Mouse (Mus musculus) ES-E14 (cell line): Measurements from ENCODE around the gene Was. TPM values are rescaled to one million over a fixed set of nuclear protein-coding genes. Genes with fewer than 3 reads are reported as not detected.
"Not testable (repeated sequence)": the region's sequence is repeated elsewhere in the genome, so short reads cannot be mapped to it uniquely, and the experiment has no call there.

Experiments
- DNase-seq: peaks from one replicate; pipeline ENCODE4 v3.0.0-alpha.2; 2013; ENCODE audit warnings: low read depth, low spot score
- H3K27ac ChIP-seq: 2 replicates; pipeline ENCODE4 v1.5.1; 2012; ENCODE audit warnings: low read depth, mild to moderate bottlenecking, low read length, moderate library complexity, mixed read lengths; ENCODE audit not compliant: poor library complexity, insufficient read depth, severe bottlenecking
- H3K36me3 ChIP-seq: 2 replicates; pipeline ENCODE4 v1.6.1; 2012; ENCODE audit warnings: mild to moderate bottlenecking, low read length, moderate library complexity, mixed read lengths; ENCODE audit not compliant: control insufficient read depth, poor library complexity, insufficient read depth, severe bottlenecking
- H3K4me1 ChIP-seq, 2 experiments: fragments of 150-350 bp in 1 of 2; sonication (generic) in 1 of 2; 2 replicates each; pipeline ENCODE4 v1.6.1; 2012; ENCODE audit warnings: low read length in 2 of 2, mild to moderate bottlenecking in 1 of 2, mixed read lengths in 1 of 2; ENCODE audit not compliant: control insufficient read depth in 2 of 2, insufficient read depth in 2 of 2, poor library complexity in 1 of 2
- H3K4me3 ChIP-seq, 2 experiments: fragments of 150-350 bp in 1 of 2; sonication (generic) in 1 of 2; 2 replicates each; pipeline ENCODE4 v1.5.1; 2012; ENCODE audit warnings: low read length in 2 of 2, low read depth in 1 of 2, mild to moderate bottlenecking in 1 of 2, mixed read lengths in 1 of 2; ENCODE audit not compliant: insufficient read depth in 1 of 2, poor library complexity in 1 of 2, severe bottlenecking in 1 of 2
- H3K9ac ChIP-seq: 2 replicates; pipeline ENCODE4 v1.6.1; 2012; ENCODE audit warnings: low read depth, mild to moderate bottlenecking, low read length, mixed read lengths; ENCODE audit not compliant: poor library complexity, insufficient read depth, severe bottlenecking
- H3K9me3 ChIP-seq: fragments of 150-350 bp; sonication (generic); 2 replicates; pipeline ENCODE4 v1.6.1; 2012; ENCODE audit warnings: low read depth, mild to moderate bottlenecking, low read length; ENCODE audit not compliant: control insufficient read depth, insufficient read depth
- CHD2 ChIP-seq: IDR thresholded peaks from 2 replicates; pipeline ENCODE4 v1.6.1; 2014; ENCODE audit warnings: mild to moderate bottlenecking, low read depth, low read length, inconsistent platforms
- HCFC1 ChIP-seq: IDR thresholded peaks from 2 replicates; pipeline ENCODE4 v1.6.1; 2012; ENCODE audit warnings: low read length, inconsistent platforms, borderline replicate concordance; ENCODE audit not compliant: insufficient read depth
- MAFK ChIP-seq: IDR thresholded peaks from 2 replicates; pipeline ENCODE4 v1.6.1; 2014; ENCODE audit warnings: mild to moderate bottlenecking, low read depth, low read length, inconsistent platforms; ENCODE audit not compliant: insufficient read depth
- ZC3H11A ChIP-seq: IDR thresholded peaks from 2 replicates; pipeline ENCODE4 v1.6.1; 2012; ENCODE audit warnings: low read depth, mild to moderate bottlenecking, inconsistent platforms, low read length, borderline replicate concordance
- ZNF384 ChIP-seq: IDR thresholded peaks from 2 replicates; pipeline ENCODE4 v1.6.1; 2012; ENCODE audit warnings: low read depth, low read length, inconsistent platforms
- in situ Hi-C, 2 experiments: fragments of 600-800 bp; cut with MboI; formaldehyde crosslinking; loops; one replicate each; pipeline ENCODE4 v1.15.1; 2025; ENCODE audit warnings: low sequenced_read_pairs in 2 of 2, inconsistent platforms in 1 of 2; ENCODE audit not compliant: unreplicated experiment in 2 of 2
- total RNA-seq: library from RNA; depleted of rRNA; stranded (reverse); fragments of 300-350 nt; gene quantifications from 2 replicates; pipeline ENCODE4 v1.2.3, GENCODE M21; 2012

The Was gene
- total RNA-seq, 1 experiment = 3.5 TPM

DNA sequence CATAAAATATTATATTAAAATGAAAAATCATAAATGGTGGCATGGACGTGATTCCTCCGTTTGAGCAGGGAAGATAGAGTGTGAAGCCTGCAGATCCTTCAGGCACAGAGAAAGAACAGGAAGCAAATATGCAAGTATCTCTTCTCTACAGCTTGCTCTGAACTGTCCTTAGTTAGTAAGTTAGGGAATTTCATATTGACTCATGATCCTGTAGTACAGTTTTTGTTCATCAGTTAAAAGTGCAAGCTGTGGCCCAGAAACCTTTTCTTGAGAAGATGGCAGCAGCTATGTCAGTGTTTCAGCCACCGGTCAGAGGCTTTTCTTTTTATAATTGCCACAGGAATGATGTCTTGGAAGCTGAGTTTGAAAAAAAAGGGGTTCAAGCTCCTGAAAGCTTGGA is 14.7 kb upstream of the Was start:
- in situ Hi-C loops = no loop called here

DNA sequence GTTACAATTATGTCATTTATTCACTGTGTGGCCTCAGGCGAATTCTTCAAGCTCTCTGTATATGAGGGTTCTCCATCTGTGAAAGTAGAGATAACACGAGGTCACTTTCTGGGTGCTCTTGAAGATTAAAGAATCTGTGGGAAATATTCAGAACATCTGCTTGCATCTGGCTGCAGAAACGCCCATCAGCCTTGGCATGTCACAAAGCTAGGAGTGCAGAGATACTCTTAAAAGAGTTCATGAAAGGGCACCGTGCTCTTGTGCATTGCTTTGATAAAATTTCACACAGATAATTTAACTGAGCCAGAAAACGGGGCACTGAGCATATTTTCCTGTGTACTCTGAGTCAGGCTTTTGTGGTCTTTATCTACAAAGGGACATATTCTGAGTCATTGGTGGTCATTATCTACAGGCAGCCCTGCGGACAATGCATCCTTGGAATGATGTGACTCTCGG is 11.9 kb upstream of the Was start:
- TF ChIP-seq ZNF384 (no peak), ZC3H11A (no peak), CHD2 (no peak), HCFC1 (no peak), MAFK (no peak)
- in situ Hi-C loops = no loop called here
- no peaks in the 10 kb centered on the region for H3K36me3 ChIP-seq
- DNase-seq = no peak
- no peak overlapping the region for H3K9ac ChIP-seq
- H3K27ac ChIP-seq = no peak overlapping the region
- no peaks in the 10 kb centered on the region for H3K9me3 ChIP-seq
- H3K4me1 ChIP-seq = no peaks in the 10 kb centered on the region; a peak in 1 of 4 replicates
- no peak overlapping the region for H3K4me3 ChIP-seq

More for the DNA sequence above, 14.7 kb upstream of the Was start:
- Histone ChIP-seq H3K9ac (no peak overlapping the region), H3K27ac (no peak overlapping the region), H3K4me3 (no peak overlapping the region), H3K36me3 (no peaks in the 10 kb centered on the region), H3K9me3 (no peaks in the 10 kb centered on the region), H3K4me1 (no peaks in the 10 kb centered on the region; a peak in 1 of 4 replicates)
- no peak for DNase-seq
- TF ChIP-seq HCFC1 (no peak), MAFK (no peak), CHD2 (no peak), ZNF384 (no peak), ZC3H11A (no peak)

DNA sequence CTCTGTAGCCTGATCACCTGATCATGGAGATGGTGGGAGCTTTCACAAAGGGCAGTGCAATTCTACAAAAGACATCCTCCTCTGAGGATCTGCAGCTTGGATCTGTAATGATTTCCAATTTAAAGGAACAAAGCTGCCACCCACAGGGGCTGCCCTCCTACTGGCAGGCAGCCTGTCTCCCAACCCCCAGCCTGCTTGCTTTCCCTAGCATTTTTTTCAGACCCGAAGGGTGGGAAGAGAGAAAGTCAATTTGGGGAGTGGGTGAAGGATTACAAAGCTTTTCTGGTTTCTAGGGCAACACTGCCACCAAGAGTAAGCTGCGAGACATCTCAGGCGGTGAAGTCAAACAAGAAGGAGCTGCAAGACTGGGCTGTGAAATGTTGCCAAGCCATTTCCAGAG is 10.7 kb upstream of the Was start:
- Histone ChIP-seq H3K4me1 (no peaks in the 10 kb centered on the region; a peak in 1 of 4 replicates), H3K4me3 (no peak overlapping the region), H3K36me3 (no peaks in the 10 kb centered on the region), H3K27ac (no peak overlapping the region), H3K9ac (no peak overlapping the region), H3K9me3 (no peaks in the 10 kb centered on the region)
- DNase-seq = peak; percentile 72
- in situ Hi-C loops = no loop called here
- TF ChIP-seq HCFC1 (no peak), MAFK (peak; percentile 43; the same call in 1 of the 2 replicates), ZC3H11A (peak; percentile 60; the same call in 1 of the 2 replicates), ZNF384 (peak; percentile 100), CHD2 (peak; percentile 73; the same call in 1 of the 2 replicates)

DNA sequence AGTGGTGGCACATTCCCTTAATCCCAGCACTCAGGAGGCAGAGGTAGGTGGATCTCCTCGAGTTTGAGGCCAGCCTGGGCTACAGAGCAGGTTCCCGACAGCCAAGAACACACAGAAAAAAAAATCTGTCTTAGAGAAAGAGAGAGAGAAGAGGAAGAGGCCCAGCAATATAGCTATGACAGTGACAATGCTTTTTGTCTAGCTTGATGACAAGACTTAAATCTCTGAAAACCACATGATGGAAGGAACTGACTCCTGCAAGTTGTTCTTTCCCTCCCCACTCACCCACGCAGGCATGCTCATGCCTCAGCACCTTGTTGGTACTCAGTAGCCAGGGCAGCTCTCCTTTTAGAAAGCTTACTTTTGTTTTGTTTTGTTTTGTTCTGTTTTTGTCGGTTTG is 9.1 kb upstream of the Was start:
- H3K27ac ChIP-seq = no peak overlapping the region
- TF ChIP-seq MAFK (no peak), HCFC1 (no peak), ZNF384 (no peak), CHD2 (no peak), ZC3H11A (no peak)
- H3K9ac ChIP-seq = no peak overlapping the region
- no peaks in the 10 kb centered on the region for H3K36me3 ChIP-seq
- no peak for DNase-seq
- no peak overlapping the region for H3K4me3 ChIP-seq
- in situ Hi-C loops = no loop called here
- no peaks in the 10 kb centered on the region for H3K9me3 ChIP-seq
- H3K4me1 ChIP-seq = no peaks in the 10 kb centered on the region; a peak in 1 of 4 replicates

DNA sequence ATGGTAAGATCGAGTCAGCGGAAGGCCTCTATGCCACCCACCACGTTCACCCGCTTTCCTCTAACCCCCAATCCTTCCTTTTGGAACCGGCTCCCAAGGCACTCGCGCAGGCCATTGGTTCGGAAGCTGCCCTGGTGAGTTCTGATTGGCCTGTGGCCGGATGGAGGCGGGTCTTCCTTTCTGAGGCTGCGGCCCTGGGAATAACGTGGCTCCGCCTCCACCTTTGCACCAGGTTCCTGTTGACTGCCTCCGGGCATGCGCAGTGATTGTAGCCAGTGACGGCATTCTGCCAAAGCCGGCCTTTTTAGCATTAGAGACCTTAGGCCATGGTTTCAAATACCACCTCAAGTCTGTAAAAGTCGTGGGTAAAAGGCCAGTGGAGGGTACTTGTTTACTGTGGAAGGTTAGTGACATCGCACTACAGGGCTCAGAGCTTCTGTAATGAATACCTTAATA is 6.5 kb upstream of the Was start:
- no peak for TF ChIP-seq CHD2
- no peak for TF ChIP-seq MAFK
- TF ChIP-seq ZNF384 = no peak
- no peak for TF ChIP-seq ZC3H11A
- no peak for TF ChIP-seq HCFC1

DNA sequence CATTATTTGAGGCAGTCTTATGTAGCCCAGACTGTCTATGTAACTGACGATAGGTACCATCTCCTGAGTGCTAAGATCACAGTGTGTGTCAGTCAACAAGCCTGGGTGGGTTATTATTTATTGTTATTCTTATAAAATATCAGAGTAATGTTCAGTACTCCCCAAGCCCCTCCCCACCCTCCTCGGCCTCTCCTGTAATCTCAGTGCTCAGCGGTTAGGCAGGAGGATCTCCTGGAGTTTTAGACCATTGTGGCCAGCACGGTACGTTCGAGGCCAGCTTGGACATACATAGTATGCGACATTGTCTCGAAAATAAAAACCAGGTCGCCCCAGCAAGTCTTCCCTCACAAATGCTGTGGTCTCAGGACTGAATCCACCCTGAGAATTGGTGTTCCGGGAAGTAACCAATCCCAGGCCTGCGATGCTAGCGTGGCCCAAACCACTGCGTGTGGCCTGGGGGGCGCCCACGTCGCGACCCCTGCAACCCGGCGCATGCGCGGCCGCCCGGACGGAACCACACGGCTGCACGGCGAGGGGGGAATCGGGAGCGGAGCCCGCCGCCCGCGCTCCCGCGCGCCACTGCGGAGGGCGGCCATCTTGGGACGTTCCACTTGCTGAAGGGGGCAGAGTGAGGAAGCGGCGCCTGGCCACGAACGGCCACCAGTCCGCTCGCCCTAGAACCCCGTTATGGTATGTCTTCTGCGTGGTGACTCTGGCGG is 5.9 kb upstream of the Was start:
- H3K9me3 ChIP-seq, in situ Hi-C loops, H3K36me3 ChIP-seq, H3K4me1 ChIP-seq, DNase-seq: not testable (repeated sequence)
- H3K9ac ChIP-seq = peak overlapping the region; percentile 80
- peak overlapping the region; percentile 49 to 82 for H3K4me3 ChIP-seq
- H3K27ac ChIP-seq = peak overlapping the region; percentile 84; the same call in 1 of the 2 replicates

More for the DNA sequence above, 6.5 kb upstream of the Was start:
- H3K9me3 ChIP-seq = no peaks in the 10 kb centered on the region
- H3K4me3 ChIP-seq = peak overlapping the region; percentile 56 to 82
- in situ Hi-C loops = no loop called here
- no peaks in the 10 kb centered on the region; a peak in 1 of 4 replicates for H3K4me1 ChIP-seq
- peak; percentile 80 for DNase-seq
- H3K27ac ChIP-seq = peak overlapping the region; percentile 84
- H3K9ac ChIP-seq = peak overlapping the region; percentile 80
- no peaks in the 10 kb centered on the region for H3K36me3 ChIP-seq
